Mouse (Mus musculus) ES-Bruce4 (cell line): ENCODE measurements around the gene Olfr170. TPM values are rescaled to one million over a fixed set of nuclear protein-coding genes. Genes with fewer than 3 reads are reported as not detected.
"Not testable (repeated sequence)": the region's sequence is repeated elsewhere in the genome, so short reads cannot be mapped to it uniquely, and the experiment has no call there.

Source experiments
- H3K27ac ChIP-seq: 2 replicates; pipeline ENCODE4 v1.5.1; 2012; ENCODE audit warnings: low read length, inconsistent platforms; ENCODE audit not compliant: insufficient read depth
- H3K27me3 ChIP-seq: 2 replicates; pipeline ENCODE4 v1.6.1; 2012; ENCODE audit warnings: mild to moderate bottlenecking, low read length, inconsistent platforms; ENCODE audit not compliant: control insufficient read depth, poor library complexity, insufficient read depth, severe bottlenecking
- H3K36me3 ChIP-seq: 2 replicates; pipeline ENCODE4 v1.6.1; 2012; ENCODE audit warnings: inconsistent platforms, mild to moderate bottlenecking, low read length, moderate library complexity; ENCODE audit not compliant: control insufficient read depth, poor library complexity, insufficient read depth, severe bottlenecking
- H3K4me1 ChIP-seq: one replicate; pipeline ENCODE4 v1.8.1; 2011; ENCODE audit warnings: low read length; ENCODE audit not compliant: control insufficient read depth, insufficient read depth
- H3K4me3 ChIP-seq: 2 replicates; pipeline ENCODE4 v1.5.1; 2011; ENCODE audit warnings: low read depth, mild to moderate bottlenecking, low read length
- H3K9ac ChIP-seq: 2 replicates; pipeline ENCODE4 v1.6.1; 2012; ENCODE audit warnings: low read depth, mild to moderate bottlenecking, inconsistent platforms; ENCODE audit not compliant: poor library complexity, severe bottlenecking
- H3K9me3 ChIP-seq: replicated peaks from 2 replicates; pipeline ENCODE4 v1.6.1; 2012; ENCODE audit warnings: mild to moderate bottlenecking, low read length, inconsistent platforms; ENCODE audit not compliant: control insufficient read depth, poor library complexity, insufficient read depth, severe bottlenecking
- CTCF ChIP-seq: IDR thresholded peaks from one replicate; pipeline ENCODE4 v1.8.1; 2011; ENCODE audit warnings: low read depth, low read length
- EP300 ChIP-seq: IDR thresholded peaks from 2 replicates; pipeline ENCODE4 v1.6.1; 2011; ENCODE audit warnings: low read depth, low read length; ENCODE audit not compliant: insufficient read depth
- POLR2A ChIP-seq: IDR thresholded peaks from one replicate; pipeline ENCODE4 v1.8.1; 2011; ENCODE audit warnings: low read length; ENCODE audit not compliant: insufficient read depth
- polyA plus RNA-seq: library from polyadenylated mRNA; stranded (reverse); fragments of >200 nt; gene quantifications from 2 replicates; pipeline ENCODE4 v1.2.4, GENCODE M21; 2011; ENCODE audit warnings: low read depth; ENCODE audit not compliant: missing spikeins, insufficient read depth, insufficient read length

Gene Olfr170
- not detected in 2 replicates for polyA plus RNA-seq

- not testable (repeated sequence) for H3K36me3 ChIP-seq, H3K9me3 ChIP-seq, H3K4me3 ChIP-seq, H3K4me1 ChIP-seq, H3K27ac ChIP-seq, H3K27me3 ChIP-seq, H3K9ac ChIP-seq
These were observed at the start of gene Olfr170 for GRCm38 (mm10) chr16:19611782-19612181. TSS of gene Olfr170 (minus strand) at chr16:19611882.

GRCm38 (mm10) chr16:19629816-19630215 lies 18.1 kb upstream of the Olfr170 start, which contains the start of gene Olfr171:
TSS of gene Olfr171 (minus strand) at chr16:19629916.
- TF ChIP-seq EP300, result no peak
- TF ChIP-seq POLR2A, result no peak
- TF ChIP-seq CTCF, result no peak
- no peak within 1 kb of the TSS for H3K27ac ChIP-seq
- 0 out of 2 replicates have a peak, but pooled peaks cover 2% of the 10 kb centered on the region for H3K9me3 ChIP-seq
- H3K27me3 ChIP-seq, result no peaks in the 10 kb centered on the region
- H3K9ac ChIP-seq, result no peak within 1 kb of the TSS
- H3K4me3 ChIP-seq, result no peak within 1 kb of the TSS
- no peaks in the 10 kb centered on the region for H3K36me3 ChIP-seq
- H3K4me1 ChIP-seq, result no peaks in the 10 kb centered on the region

GRCm38 (mm10) chr16:19603166-19603565 lies 8.5 kb downstream of the Olfr170 start:
- Histone ChIP-seq H3K27ac (no peak overlapping the region), H3K9me3 (peaks cover 5% of the 10 kb centered on the region; the same call in 1 of the 2 replicates), H3K36me3 (no peaks in the 10 kb centered on the region), H3K4me3 (no peak overlapping the region), H3K27me3 (no peaks in the 10 kb centered on the region), H3K4me1 (no peaks in the 10 kb centered on the region), H3K9ac (no peak overlapping the region)
- TF ChIP-seq CTCF (no peak), POLR2A (no peak), EP300 (no peak)

DNA sequence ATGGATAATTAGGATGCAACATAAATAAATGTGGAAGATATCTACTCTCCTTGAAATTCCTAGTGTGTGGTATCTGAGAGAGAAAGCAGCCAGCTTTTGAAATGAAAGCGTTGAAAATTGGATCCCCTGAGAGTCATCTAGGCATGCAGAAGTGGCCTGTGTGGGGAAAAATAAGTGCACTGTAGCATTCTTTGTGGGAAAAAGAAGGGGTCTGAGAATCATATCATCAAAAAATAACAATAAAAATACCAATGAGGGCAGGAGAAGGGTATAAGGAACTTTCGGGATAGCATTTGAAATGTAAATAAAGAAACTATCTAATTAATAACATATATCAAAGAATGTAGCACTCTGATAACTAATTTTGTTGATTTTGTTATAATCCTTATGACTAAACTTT lies 40.0 kb downstream of the Olfr170 start, which contains the start of gene Olfr169:
TSS of gene Olfr169 (minus strand) at position 101 of the 400 bp plus-strand sequence.
- not testable (repeated sequence) for H3K4me3 ChIP-seq, H3K27ac ChIP-seq, H3K9me3 ChIP-seq

More for the DNA sequence above, 40.0 kb downstream of the Olfr170 start, which contains the start of gene Olfr169:
- H3K36me3 ChIP-seq, H3K4me1 ChIP-seq, H3K27me3 ChIP-seq, H3K9ac ChIP-seq: not testable (repeated sequence)

Other genes with a start within 250 kb of the Olfr170 start
- not detected in 2 replicates for gene Olfr165, start 188.7 kb downstream of the Olfr170 start, polyA plus RNA-seq
- gene Olfr166, start 128.2 kb downstream of the Olfr170 start, polyA plus RNA-seq, result not detected in 2 replicates
- gene Olfr167, start 89.6 kb downstream of the Olfr170 start, polyA plus RNA-seq, result not detected in 2 replicates
- gene Olfr168, start 76.3 kb downstream of the Olfr170 start, polyA plus RNA-seq, result not detected in 2 replicates
- not detected in 2 replicates for gene Olfr169, start 40.1 kb downstream of the Olfr170 start, polyA plus RNA-seq
- not detected in 2 replicates for gene Olfr171, start 18.0 kb upstream of the Olfr170 start, polyA plus RNA-seq
- 0.26 TPM in 1 of 2 replicates, not detected in the other for gene Lamp3, start 94.5 kb upstream of the Olfr170 start, polyA plus RNA-seq
- 32.0 and 36.5 TPM in 2 replicates for gene B3gnt5, start 148.3 kb upstream of the Olfr170 start, polyA plus RNA-seq